Comparison of ENCODE assay signal across 14 mouse cellular contexts in genomic region chr13:97681228-97681987, GRCm38 (mm10).
DNase-seq lines count a peak whose midpoint lies in the region; ATAC-seq and TF ChIP-seq lines count a peak whose summit lies in the region.
"Had no signal": no experiment of that assay in that cellular context is flagged by ENCODE, and none has a peak within 500 bp of the region (broad histone marks: within the 10 kb centered on the region; RNA-seq: fewer than 3 reads in every experiment).

No protein-coding gene starts in this region.

- 0 out of 2 replicates have a peak, but pooled peaks have one; percentile 32 for ATAC-seq in kidney, embryonic 14.5 days (ENCODE audit: low FRiP score, low TSS enrichment)
- no peak for ATAC-seq in erythroid progenitor cell, adult 5-6 weeks (replicated peaks; ENCODE audit: low FRiP score, poor library complexity, severe bottlenecking)
- ATAC-seq: Patski had no signal

- 0 out of 2 replicates have a peak, but pooled peaks cover 6% of the 10 kb centered on the region for H3K4me1 ChIP-seq in kidney, embryonic 14.5 days (ENCODE audit: control insufficient read depth, insufficient read depth, low read length)
- H3K4me1 ChIP-seq in embryonic facial prominence, embryonic 10.5 days = peaks cover 7% of the 10 kb centered on the region
- H3K4me1 ChIP-seq in thymus, adult 2 months (replicated peaks; ENCODE audit: control insufficient read depth, insufficient read depth, low read length) = peaks cover 4% of the 10 kb centered on the region

- H3K9ac ChIP-seq in kidney, embryonic 14.5 days (ENCODE audit: low read depth, low read length) = no peak overlapping the region
- H3K9ac ChIP-seq: limb, embryonic 12.5 days had no signal

- H3K27ac ChIP-seq in kidney, embryonic 14.5 days (ENCODE audit: low read depth, low read length) = no peak overlapping the region
- H3K27ac ChIP-seq in embryonic facial prominence, embryonic 10.5 days (replicated peaks) = 0 out of 2 replicates have a peak overlapping the region, but pooled peaks have one; percentile 44
- H3K27ac ChIP-seq in thymus, adult 2 months (ENCODE audit: control insufficient read depth, insufficient read depth, low read length) = no peak overlapping the region
- H3K27ac ChIP-seq: gastrocnemius, adult 2 months; limb, embryonic 12.5 days had no signal

- H3K4me3 ChIP-seq in kidney, embryonic 14.5 days (ENCODE audit: low read length) = no peak overlapping the region
- H3K4me3 ChIP-seq in embryonic facial prominence, embryonic 10.5 days = no peak overlapping the region
- no peak overlapping the region for H3K4me3 ChIP-seq in thymus, adult 2 months (ENCODE audit: control insufficient read depth, insufficient read depth, low read length)
- H3K4me3 ChIP-seq: gastrocnemius, adult 2 months; heart, embryonic 10.5 days; limb, embryonic 12.5 days had no signal

- WGBS in kidney, embryonic 14.5 days = 43% methylated on average over 6 of the region's 6 CpGs
- 52% methylated on average over 6 of the region's 6 CpGs for WGBS in embryonic facial prominence, embryonic 10.5 days
- WGBS in thymus, adult 2 months = 36% methylated on average over 6 of the region's 6 CpGs

- no peak for DNase-seq in kidney, postnatal 14 days
- peak; percentile 29 for DNase-seq in CD4-positive helper T cell, adult 2 months (ENCODE audit: low read depth, low spot score)
- DNase-seq in embryonic facial prominence, embryonic 10.5 days (ENCODE audit: low spot score) = peak; percentile 14
- DNase-seq in thymus, adult 2 months = peak; percentile 33
- DNase-seq in left cerebral cortex, adult 11 months (ENCODE audit: low spot score) = no peak
- DNase-seq: adrenal gland, adult 2 months; cerebellum, postnatal 25 days; gastrocnemius, adult 2 months; heart, postnatal 4 days had no signal

- H3K4me2 ChIP-seq in kidney, embryonic 14.5 days (replicated peaks; ENCODE audit: low read depth, low read length) = no peak overlapping the region
- H3K4me2 ChIP-seq: limb, embryonic 12.5 days had no signal

- no peaks in the 10 kb centered on the region for H3K9me3 ChIP-seq in kidney, embryonic 14.5 days (ENCODE audit: control insufficient read depth, low read length)
- no peaks in the 10 kb centered on the region for H3K9me3 ChIP-seq in embryonic facial prominence, embryonic 10.5 days
- H3K9me3 ChIP-seq: heart, embryonic 10.5 days; limb, embryonic 12.5 days had no signal

- TF ChIP-seq POLR2A in thymus, adult 2 months (IDR thresholded peaks at IDR 0.05; ENCODE audit: control insufficient read depth, extremely low read depth, insufficient read depth, low read length, poor library complexity) = no peak

- TF ChIP-seq CTCF in thymus, adult 2 months (IDR thresholded peaks at IDR 0.05; ENCODE audit: borderline replicate concordance, control insufficient read depth, extremely low read depth, insufficient read depth, low read length, poor library complexity) = no peak

- no peaks in the 10 kb centered on the region for H3K36me3 ChIP-seq in kidney, embryonic 14.5 days (ENCODE audit: control insufficient read depth, insufficient read depth, low read length)
- no peaks in the 10 kb centered on the region for H3K36me3 ChIP-seq in embryonic facial prominence, embryonic 10.5 days (replicated peaks)
- H3K36me3 ChIP-seq in thymus, adult 2 months (ENCODE audit: control insufficient read depth, insufficient read depth, low read length) = no peaks in the 10 kb centered on the region
- H3K36me3 ChIP-seq: heart, embryonic 10.5 days; limb, embryonic 12.5 days had no signal

- no peaks in the 10 kb centered on the region for H3K27me3 ChIP-seq in kidney, embryonic 14.5 days (ENCODE audit: control insufficient read depth, insufficient read depth, low read length)
- H3K27me3 ChIP-seq in embryonic facial prominence, embryonic 10.5 days (replicated peaks; ENCODE audit: low read depth, poor library complexity, severe bottlenecking) = no peaks in the 10 kb centered on the region
- H3K27me3 ChIP-seq in thymus, adult 2 months (ENCODE audit: control insufficient read depth, insufficient read depth, low read length) = no peaks in the 10 kb centered on the region
- H3K27me3 ChIP-seq: limb, embryonic 12.5 days; Patski had no signal

Comparison
In these comparisons a context has a peak if more than half of its experiments do, and no peak if none do; other contexts are left out.
1. DNase-seq: peak in CD4-positive helper T cell, adult 2 months (single experiment), embryonic facial prominence, embryonic 10.5 days (single experiment) and thymus, adult 2 months (single experiment); none in kidney, postnatal 14 days (single experiment) and left cerebral cortex, adult 11 months (single experiment).